Mouse (Mus musculus) neural tube, embryonic 15.5 days (tissue): ENCODE results near the gene Memo1. TPM values are rescaled to one million over a fixed set of nuclear protein-coding genes. Genes with fewer than 3 reads are reported as not detected.
"Not testable (repeated sequence)": the region's sequence is repeated elsewhere in the genome, so short reads cannot be mapped to it uniquely, and the experiment has no call there.

ENCODE experiments used
- ATAC-seq: fragments of 200-750 bp; cut with Nextera tagmentation; 2 replicates; pipeline ENCODE4 v1.8.0; 2017; ENCODE audit warnings: mild to moderate bottlenecking, moderate TSS enrichment, moderate library complexity; ENCODE audit not compliant: low FRiP score
- H3K27ac ChIP-seq: fragments of 300-500 bp; sonication (generic); replicated peaks from 2 replicates; pipeline ENCODE4 v1.5.1; 2015; ENCODE audit warnings: mild to moderate bottlenecking, inconsistent platforms
- H3K27me3 ChIP-seq: fragments of 300-500 bp; sonication (generic); replicated peaks from 2 replicates; pipeline ENCODE4 v1.6.1; 2015; ENCODE audit warnings: inconsistent platforms
- H3K36me3 ChIP-seq: fragments of 300-500 bp; sonication (generic); 2 replicates; pipeline ENCODE4 v1.6.1; 2015; ENCODE audit warnings: inconsistent platforms
- H3K4me1 ChIP-seq: fragments of 300-500 bp; sonication (generic); 2 replicates; pipeline ENCODE4 v1.6.1; 2015; ENCODE audit warnings: inconsistent platforms
- H3K4me2 ChIP-seq: fragments of 300-500 bp; sonication (generic); 2 replicates; pipeline ENCODE4 v1.6.1; 2015; ENCODE audit warnings: inconsistent platforms, mild to moderate bottlenecking, moderate library complexity
- H3K4me3 ChIP-seq: fragments of 300-500 bp; sonication (generic); replicated peaks from 2 replicates; pipeline ENCODE4 v1.5.1; 2015; ENCODE audit warnings: mild to moderate bottlenecking, inconsistent platforms
- H3K9ac ChIP-seq: fragments of 300-500 bp; sonication (generic); replicated peaks from 2 replicates; pipeline ENCODE4 v1.6.1; 2015; ENCODE audit warnings: mild to moderate bottlenecking, inconsistent platforms
- H3K9me3 ChIP-seq: fragments of 300-500 bp; sonication (generic); replicated peaks from 2 replicates; pipeline ENCODE4 v1.6.1; 2016; ENCODE audit warnings: inconsistent platforms
- WGBS: fragments of 180-500 bp; shearing (Covaris S2); methylation state at CpG from one replicate; pipeline ENCODE4 v1.1.7; 2015; ENCODE audit warnings: mixed read lengths; 5-methylcytosine and 5-hydroxymethylcytosine counted together
- polyA plus RNA-seq: library from polyadenylated mRNA; unstranded; fragments of >200 nt; fragmentation: Nextera tagmentation; extraction: Ambion mirVana; gene quantifications from 2 replicates; pipeline ENCODE4 v1.2.1, GENCODE M21; 2015

Memo1 gene
- polyA plus RNA-seq, 1 experiment from 2014 or later: 56.6 TPM

- Histone ChIP-seq H3K36me3 (0 out of 2 replicates have a peak, but pooled peaks cover 4% of the 10 kb centered on the region), H3K27me3 (no peaks in the 10 kb centered on the region), H3K4me3 (no peak overlapping the region), H3K9ac (no peak overlapping the region), H3K4me1 (no peaks in the 10 kb centered on the region), H3K9me3 (no peaks in the 10 kb centered on the region), H3K27ac (no peak overlapping the region), H3K4me2 (no peak overlapping the region)
- no peak for ATAC-seq
- 15% methylated on average over 2 of the region's 2 CpGs for WGBS
Observed at GRCm38 (mm10) chr17:74217304-74217703, 78.0 kb downstream of the Memo1 start.

- not testable (repeated sequence) for H3K27me3 ChIP-seq, H3K27ac ChIP-seq, H3K4me1 ChIP-seq, ATAC-seq, H3K9ac ChIP-seq, H3K4me3 ChIP-seq, H3K4me2 ChIP-seq, H3K9me3 ChIP-seq, H3K36me3 ChIP-seq
- 84% methylated on average over 16 of the region's 16 CpGs for WGBS
Observed at GRCm38 (mm10) chr17:74212831-74213524, 82.3 kb downstream of the Memo1 start.

GRCm38 (mm10) chr17:74209143-74209908, 86.0 kb downstream of the Memo1 start:
- WGBS: 79% methylated on average over 5 of the region's 5 CpGs
- Histone ChIP-seq H3K4me1 (no peaks in the 10 kb centered on the region), H3K9ac (no peak overlapping the region), H3K9me3 (no peaks in the 10 kb centered on the region), H3K27me3 (no peaks in the 10 kb centered on the region), H3K27ac (no peak overlapping the region), H3K4me3 (no peak overlapping the region), H3K36me3 (0 out of 2 replicates have a peak, but pooled peaks cover 8% of the 10 kb centered on the region), H3K4me2 (no peak overlapping the region)
- ATAC-seq: no peak

GRCm38 (mm10) chr17:74195943-74196342, 99.4 kb downstream of the Memo1 start:
- Histone ChIP-seq H3K4me2 (no peak overlapping the region), H3K27ac (no peak overlapping the region), H3K27me3 (no peaks in the 10 kb centered on the region), H3K9me3 (no peaks in the 10 kb centered on the region), H3K4me1 (0 out of 2 replicates have a peak, but pooled peaks cover 3% of the 10 kb centered on the region), H3K9ac (no peak overlapping the region), H3K36me3 (no peaks in the 10 kb centered on the region), H3K4me3 (no peak overlapping the region)
- ATAC-seq: no peak
- 35% methylated on average over 2 of the region's 2 CpGs for WGBS

GRCm38 (mm10) chr17:74194755-74195154, 100.6 kb downstream of the Memo1 start:
- no peak overlapping the region for H3K4me2 ChIP-seq
- H3K9ac ChIP-seq: no peak overlapping the region
- WGBS: 61% methylated on average over 9 of the region's 9 CpGs
- H3K9me3 ChIP-seq: no peaks in the 10 kb centered on the region
- no peaks in the 10 kb centered on the region for H3K27me3 ChIP-seq
- no peak overlapping the region for H3K4me3 ChIP-seq
- H3K36me3 ChIP-seq: no peaks in the 10 kb centered on the region
- 0 out of 2 replicates have a peak, but pooled peaks cover 3% of the 10 kb centered on the region for H3K4me1 ChIP-seq
- ATAC-seq: no peak
- no peak overlapping the region for H3K27ac ChIP-seq

- Histone ChIP-seq H3K27me3 (no peaks in the 10 kb centered on the region), H3K9ac (no peak overlapping the region), H3K27ac (no peak overlapping the region), H3K4me2 (no peak overlapping the region), H3K4me1 (0 out of 2 replicates have a peak, but pooled peaks cover 3% of the 10 kb centered on the region), H3K9me3 (no peaks in the 10 kb centered on the region), H3K36me3 (no peaks in the 10 kb centered on the region), H3K4me3 (no peak overlapping the region)
- no peak for ATAC-seq
- 83% methylated on average over 1 of the region's 1 CpGs for WGBS
Observed at GRCm38 (mm10) chr17:74193463-74193862, 101.9 kb downstream of the Memo1 start.

GRCm38 (mm10) chr17:74191446-74191845, 103.9 kb downstream of the Memo1 start:
- H3K4me1 ChIP-seq: 0 out of 2 replicates have a peak, but pooled peaks cover 3% of the 10 kb centered on the region
- no peak for ATAC-seq
- H3K27me3 ChIP-seq: no peaks in the 10 kb centered on the region
- H3K4me2 ChIP-seq: no peak overlapping the region
- no peak overlapping the region for H3K9ac ChIP-seq
- no peak overlapping the region for H3K4me3 ChIP-seq
- 75% methylated on average over 5 of the region's 5 CpGs for WGBS
- H3K36me3 ChIP-seq: no peaks in the 10 kb centered on the region
- no peaks in the 10 kb centered on the region for H3K9me3 ChIP-seq
- H3K27ac ChIP-seq: no peak overlapping the region

- H3K4me2 ChIP-seq: no peak overlapping the region
- no peak for ATAC-seq
- no peaks in the 10 kb centered on the region for H3K9me3 ChIP-seq
- H3K4me1 ChIP-seq: no peaks in the 10 kb centered on the region
- H3K27ac ChIP-seq: no peak overlapping the region
- H3K27me3 ChIP-seq: no peaks in the 10 kb centered on the region
- 0 out of 2 replicates have a peak, but pooled peaks cover 2% of the 10 kb centered on the region for H3K36me3 ChIP-seq
- no peak overlapping the region for H3K4me3 ChIP-seq
- no peak overlapping the region for H3K9ac ChIP-seq
- WGBS: 52% methylated on average over 5 of the region's 5 CpGs
Observed at GRCm38 (mm10) chr17:74186197-74186596, 109.1 kb downstream of the Memo1 start.

GRCm38 (mm10) chr17:74184739-74185138, 110.6 kb downstream of the Memo1 start:
- Histone ChIP-seq H3K27me3 (no peaks in the 10 kb centered on the region), H3K4me3 (no peak overlapping the region), H3K27ac (no peak overlapping the region), H3K9ac (no peak overlapping the region), H3K4me2 (no peak overlapping the region), H3K9me3 (no peaks in the 10 kb centered on the region), H3K4me1 (no peaks in the 10 kb centered on the region), H3K36me3 (0 out of 2 replicates have a peak, but pooled peaks cover 2% of the 10 kb centered on the region)
- ATAC-seq: no peak
- WGBS: 91% methylated on average over 1 of the region's 1 CpGs

- 0 out of 2 replicates have a peak, but pooled peaks cover 2% of the 10 kb centered on the region for H3K36me3 ChIP-seq
- H3K27ac ChIP-seq: no peak overlapping the region
- no peak for ATAC-seq
- no peak overlapping the region for H3K4me2 ChIP-seq
- no peaks in the 10 kb centered on the region for H3K27me3 ChIP-seq
- no peaks in the 10 kb centered on the region for H3K9me3 ChIP-seq
- H3K4me3 ChIP-seq: no peak overlapping the region
- no peak overlapping the region for H3K9ac ChIP-seq
- no peaks in the 10 kb centered on the region for H3K4me1 ChIP-seq
Observed at GRCm38 (mm10) chr17:74180889-74181288, 114.4 kb downstream of the Memo1 start.

- 96% methylated on average over 2 of the region's 2 CpGs for WGBS
- not testable (repeated sequence) for H3K4me3 ChIP-seq, H3K27ac ChIP-seq, H3K9me3 ChIP-seq, H3K4me1 ChIP-seq, H3K27me3 ChIP-seq, ATAC-seq, H3K36me3 ChIP-seq, H3K9ac ChIP-seq, H3K4me2 ChIP-seq
Observed at GRCm38 (mm10) chr17:74179640-74180039, 115.7 kb downstream of the Memo1 start.

- Histone ChIP-seq H3K4me2 (no peak overlapping the region), H3K36me3 (no peaks in the 10 kb centered on the region), H3K27me3 (no peaks in the 10 kb centered on the region), H3K9me3 (no peaks in the 10 kb centered on the region), H3K4me3 (no peak overlapping the region), H3K27ac (no peak overlapping the region), H3K9ac (no peak overlapping the region), H3K4me1 (no peaks in the 10 kb centered on the region)
- no peak for ATAC-seq
Observed at GRCm38 (mm10) chr17:74173726-74174125, 121.6 kb downstream of the Memo1 start.
